7 mouse cellular contexts compared by ENCODE assay signal in genomic region chr7:16739056-16739604, GRCm38 (mm10). TPM values are rescaled to one million over a fixed set of nuclear protein-coding genes. Genes with fewer than 3 reads are reported as not detected.
DNase-seq lines count a peak whose midpoint lies in the region; ATAC-seq and TF ChIP-seq lines count a peak whose summit lies in the region.

No protein-coding gene starts in this region.

- no peaks in the 10 kb centered on the region for H3K27me3 ChIP-seq in lung, embryonic 16.5 days (ENCODE audit: control insufficient read depth, insufficient read depth, low read depth, low read length)
- H3K27me3 ChIP-seq in forebrain, embryonic 12.5 days = no peaks in the 10 kb centered on the region
- H3K27me3 ChIP-seq in limb, embryonic 10.5 days (ENCODE audit: low read depth, poor library complexity, severe bottlenecking) = no peaks in the 10 kb centered on the region
- H3K27me3 ChIP-seq in small intestine, adult 2 months (ENCODE audit: control insufficient read depth, insufficient read depth, low read length) = no peaks in the 10 kb centered on the region

- H3K4me1 ChIP-seq in lung, embryonic 16.5 days (replicated peaks; ENCODE audit: control insufficient read depth, insufficient read depth, low read length) = peaks cover 14% of the 10 kb centered on the region
- H3K4me1 ChIP-seq in forebrain, embryonic 12.5 days = peaks cover 13% of the 10 kb centered on the region
- H3K4me1 ChIP-seq in limb, embryonic 10.5 days = peaks cover 14% of the 10 kb centered on the region
- no peaks in the 10 kb centered on the region for H3K4me1 ChIP-seq in small intestine, adult 2 months (ENCODE audit: control insufficient read depth, insufficient read depth, insufficient read length, low read length)

- H3K36me3 ChIP-seq in lung, embryonic 16.5 days (ENCODE audit: control insufficient read depth, insufficient read depth, low read length) = peaks cover 7% of the 10 kb centered on the region; the same call in 1 of the 2 replicates
- H3K36me3 ChIP-seq in forebrain, embryonic 12.5 days (replicated peaks) = peaks cover 15% of the 10 kb centered on the region
- H3K36me3 ChIP-seq in limb, embryonic 10.5 days = peaks cover 18% of the 10 kb centered on the region
- H3K36me3 ChIP-seq in small intestine, adult 2 months (ENCODE audit: control insufficient read depth, insufficient read depth, low read length) = peaks cover 9% of the 10 kb centered on the region; the same call in 1 of the 2 replicates

- no peak for ATAC-seq in lung, embryonic 16.5 days (ENCODE audit: low read depth)
- no peak for ATAC-seq in forebrain, embryonic 12.5 days (ENCODE audit: low FRiP score)

- no peak for TF ChIP-seq CTCF in small intestine, adult 2 months (IDR thresholded peaks at IDR 0.05; ENCODE audit: extremely low read depth, insufficient read length, insufficient replicate concordance, low read depth, low read length)

- no peak for TF ChIP-seq POLR2A in small intestine, adult 2 months (IDR thresholded peaks at IDR 0.05; ENCODE audit: low read depth, low read length)

- DNase-seq in lung, postnatal 36 days = no peak
- DNase-seq in limb, embryonic 10.5 days (ENCODE audit: low spot score) = no peak
- DNase-seq in gastrocnemius, postnatal 36 days = no peak
- no peak for DNase-seq in kidney, postnatal 14 days

- H3K9ac ChIP-seq in lung, embryonic 16.5 days (ENCODE audit: low read length) = peak overlapping the region; percentile 95
- peak overlapping the region; percentile 91 for H3K9ac ChIP-seq in forebrain, embryonic 12.5 days

- peak overlapping the region; percentile 50; the same call in 1 of the 2 replicates for H3K27ac ChIP-seq in lung, embryonic 16.5 days (ENCODE audit: low read length)
- H3K27ac ChIP-seq in forebrain, embryonic 12.5 days = no peak overlapping the region
- peak overlapping the region; percentile 64 for H3K27ac ChIP-seq in limb, embryonic 10.5 days
- no peak overlapping the region for H3K27ac ChIP-seq in small intestine, adult 2 months (ENCODE audit: insufficient read depth, low read depth, low read length)

- H3K9me3 ChIP-seq in lung, embryonic 16.5 days (ENCODE audit: control insufficient read depth, low read length) = no peaks in the 10 kb centered on the region
- H3K9me3 ChIP-seq in forebrain, embryonic 12.5 days = no peaks in the 10 kb centered on the region
- H3K9me3 ChIP-seq in limb, embryonic 10.5 days (replicated peaks) = no peaks in the 10 kb centered on the region

- intact Hi-C loops in gastrocnemius, postnatal 36 days (cut with DNase I) = no loop called here

- WGBS in lung, embryonic 16.5 days = 51% methylated on average over 10 of the region's 10 CpGs
- WGBS in forebrain, embryonic 12.5 days = 51% methylated on average over 10 of the region's 10 CpGs
- 59% methylated on average over 10 of the region's 10 CpGs for WGBS in limb, embryonic 10.5 days
- WGBS in small intestine, adult 2 months = 38% methylated on average over 10 of the region's 10 CpGs

- H3K4me2 ChIP-seq in lung, embryonic 16.5 days (ENCODE audit: low read depth, low read length) = peak overlapping the region; percentile 83
- peak overlapping the region; percentile 81 for H3K4me2 ChIP-seq in forebrain, embryonic 12.5 days

- peak overlapping the region; percentile 94 for H3K4me3 ChIP-seq in lung, embryonic 16.5 days (ENCODE audit: low read length)
- peak overlapping the region; percentile 81 for H3K4me3 ChIP-seq in forebrain, embryonic 12.5 days (replicated peaks)
- H3K4me3 ChIP-seq in limb, embryonic 10.5 days = peak overlapping the region; percentile 76
- peak overlapping the region; percentile 74 for H3K4me3 ChIP-seq in small intestine, adult 2 months (ENCODE audit: low read depth, low read length)

RNA-seq across cellular contexts. Expression of gene Ap2s1, which starts 0.9 kb away (rescaled TPM):
- polyA plus RNA-seq in lung, embryonic 16.5 days (2015; fragmentation: Nextera tagmentation; extraction: Ambion mirVana) = 275 and 283 TPM in 2 replicates
- 254 and 263 TPM in 2 replicates for polyA plus RNA-seq in forebrain, embryonic 12.5 days (2016; fragmentation: Nextera tagmentation; extraction: Ambion mirVana)
- polyA plus RNA-seq in limb, embryonic 10.5 days (2016; fragmentation: Nextera tagmentation; extraction: Ambion mirVana) = 250 and 252 TPM in 2 replicates
- polyA plus RNA-seq in small intestine, adult 2 months (2012; rRNA removed) = 276 and 540 TPM in 2 replicates
- total RNA-seq in gastrocnemius, postnatal 36 days (2021) = 10 to 100 TPM; 48.5 to 50.9 TPM

RNA-seq across cellular contexts. Expression of gene Ceacam9, which starts 17.4 kb away (rescaled TPM):
- polyA plus RNA-seq in lung, embryonic 16.5 days (2015; fragmentation: Nextera tagmentation; extraction: Ambion mirVana) = not detected in 2 replicates
- not detected in 2 replicates for polyA plus RNA-seq in forebrain, embryonic 12.5 days (2016; fragmentation: Nextera tagmentation; extraction: Ambion mirVana)
- polyA plus RNA-seq in limb, embryonic 10.5 days (2016; fragmentation: Nextera tagmentation; extraction: Ambion mirVana) = not detected in 2 replicates
- not detected in 2 replicates for polyA plus RNA-seq in small intestine, adult 2 months (2012; rRNA removed)
- total RNA-seq in gastrocnemius, postnatal 36 days (2021) = not detected

RNA-seq across cellular contexts. Expression of gene Slc1a5, which starts 42.0 kb away (rescaled TPM):
- 46.7 and 47.2 TPM in 2 replicates for polyA plus RNA-seq in lung, embryonic 16.5 days (2015; fragmentation: Nextera tagmentation; extraction: Ambion mirVana)
- polyA plus RNA-seq in forebrain, embryonic 12.5 days (2016; fragmentation: Nextera tagmentation; extraction: Ambion mirVana) = 30.6 and 32.0 TPM in 2 replicates
- 48.3 and 48.7 TPM in 2 replicates for polyA plus RNA-seq in limb, embryonic 10.5 days (2016; fragmentation: Nextera tagmentation; extraction: Ambion mirVana)
- 37.8 and 43.5 TPM in 2 replicates for polyA plus RNA-seq in small intestine, adult 2 months (2012; rRNA removed)
- 10 to 100 TPM; 15.2 to 18.6 TPM for total RNA-seq in gastrocnemius, postnatal 36 days (2021)

Comparison
In these comparisons a context has a peak if more than half of its experiments do, and no peak if none do; other contexts are left out.
1. H3K27ac ChIP-seq: peak in lung, embryonic 16.5 days (single experiment) and limb, embryonic 10.5 days (single experiment); none in forebrain, embryonic 12.5 days (single experiment) and small intestine, adult 2 months (single experiment).
2. Peak in every context shown above with its lines, with median percentiles within 50 percentile points of each other: H3K4me3 ChIP-seq.